Mouse (Mus musculus): Measurements from ENCODE around the gene Spryd7. TPM values are rescaled to one million over a fixed set of nuclear protein-coding genes. Genes with fewer than 3 reads are reported as not detected.

Spryd7 gene
- polyA plus RNA-seq, 1 experiment from 2014 or later, result 7.0 TPM

DNA sequence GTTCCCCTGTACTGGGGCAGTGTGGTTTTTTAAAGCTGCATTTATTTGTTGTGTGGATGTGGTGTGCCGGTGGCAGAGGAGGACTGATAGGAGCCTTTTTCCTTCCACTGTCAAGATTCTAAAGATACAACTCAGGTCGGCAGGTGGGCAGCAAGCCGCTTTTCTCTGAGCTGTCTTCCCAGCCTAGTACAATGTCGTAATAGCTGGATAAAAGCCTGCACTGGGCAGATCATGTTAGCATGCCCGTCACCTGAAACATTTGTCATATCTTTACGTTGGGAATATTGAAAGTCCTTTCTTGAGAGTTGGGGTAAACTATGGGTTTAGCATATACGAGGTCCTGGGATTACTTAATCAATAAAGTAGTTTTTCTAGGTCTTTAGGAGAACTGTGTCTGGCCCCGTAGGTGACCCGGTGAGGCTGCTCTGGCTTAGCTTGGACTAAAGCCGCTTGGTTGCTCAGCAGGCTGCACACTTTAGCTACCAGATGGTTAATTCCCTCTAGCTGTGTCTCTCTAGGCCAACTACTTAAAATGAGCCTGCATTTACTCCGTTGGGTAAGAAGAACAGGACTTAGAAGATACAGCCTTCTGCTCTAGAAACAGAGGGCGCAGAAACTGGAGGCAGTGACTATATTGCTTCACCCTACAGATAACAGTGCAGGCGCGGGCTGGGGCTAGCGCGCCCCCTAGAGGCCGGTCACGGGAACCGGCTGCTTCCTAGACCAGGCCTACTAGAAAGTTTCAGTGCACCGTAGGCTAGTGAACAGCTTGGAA is 58.8 kb downstream of the Spryd7 start:
- no peak overlapping the region for H3K4me2 ChIP-seq (ENCODE audit: low read depth, low read length)
- 38% methylated on average over 20 of the region's 20 CpGs for WGBS (ENCODE audit: insufficient replicate concordance)

DNA sequence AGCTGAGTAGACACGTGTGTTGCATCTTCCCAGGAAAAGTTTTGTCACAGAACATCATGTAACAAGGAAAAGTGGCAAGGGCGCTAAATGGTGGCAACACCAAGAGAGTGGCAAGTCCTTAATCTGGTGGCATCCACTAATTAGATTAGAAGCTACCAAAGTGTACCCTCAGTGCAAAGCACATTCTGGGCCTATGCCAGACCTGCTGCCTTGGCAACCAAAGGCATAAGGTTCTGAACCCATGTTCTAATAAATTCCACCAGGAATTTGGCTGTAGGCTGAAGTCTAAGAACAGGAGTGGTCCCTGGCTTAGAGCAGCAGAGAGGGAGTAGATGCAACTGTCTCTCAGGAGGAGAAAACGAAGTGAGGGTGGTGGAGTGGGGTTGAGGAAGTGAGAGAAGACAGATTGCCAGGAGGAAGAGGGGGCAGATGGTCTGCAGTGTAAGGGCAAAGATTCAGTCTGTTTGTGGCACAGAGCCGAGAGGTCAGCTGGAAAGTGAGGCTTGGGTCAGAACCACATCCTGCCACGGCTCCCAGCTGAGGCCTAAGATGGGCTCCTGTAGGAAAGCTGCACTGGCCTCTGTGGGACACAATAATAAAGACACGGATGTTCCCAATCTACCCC is 63.1 kb downstream of the Spryd7 start:
- Histone ChIP-seq H3K4me3 (ENCODE audit: low read depth, low read length) (no peak overlapping the region), H3K36me3 (replicated peaks; ENCODE audit: insufficient read depth, low read length) (no peaks in the 10 kb centered on the region), H3K27me3 (ENCODE audit: insufficient read depth, low read length) (no peaks in the 10 kb centered on the region), H3K9ac (replicated peaks) (no peak overlapping the region), H3K27ac (ENCODE audit: low read depth) (no peak overlapping the region), H3K4me2 (ENCODE audit: low read depth, low read length) (no peak overlapping the region), H3K9me3 (ENCODE audit: low read length) (no peaks in the 10 kb centered on the region), H3K4me1 (ENCODE audit: insufficient read depth) (no peaks in the 10 kb centered on the region)
- 50% methylated on average over 6 of the region's 6 CpGs for WGBS (ENCODE audit: insufficient replicate concordance)
- DNase-seq (no peak), ATAC-seq (no peak)
- no peak for TF ChIP-seq EP300 (IDR thresholded peaks at IDR 0.05; ENCODE audit: low read depth)
- no peak for TF ChIP-seq CTCF (IDR thresholded peaks at IDR 0.05; ENCODE audit: low read depth)

More for the DNA sequence above, 58.8 kb downstream of the Spryd7 start:
- no peaks in the 10 kb centered on the region for H3K27me3 ChIP-seq (ENCODE audit: insufficient read depth, low read length)
- DNase-seq (peak; percentile 87), ATAC-seq (peak; percentile 91)
- TF ChIP-seq CTCF (IDR thresholded peaks at IDR 0.05; ENCODE audit: low read depth) (peak; percentile 96), EP300 (IDR thresholded peaks at IDR 0.05; ENCODE audit: low read depth) (no peak)
- no peaks in the 10 kb centered on the region for H3K36me3 ChIP-seq (replicated peaks; ENCODE audit: insufficient read depth, low read length)
- H3K27ac ChIP-seq (ENCODE audit: low read depth), result no peak overlapping the region
- H3K9ac ChIP-seq (replicated peaks), result no peak overlapping the region
- no peaks in the 10 kb centered on the region for H3K4me1 ChIP-seq (ENCODE audit: insufficient read depth)
- H3K4me3 ChIP-seq (ENCODE audit: low read depth, low read length), result no peak overlapping the region
- no peaks in the 10 kb centered on the region for H3K9me3 ChIP-seq (ENCODE audit: low read length)

Other genes with a start within 250 kb of the Spryd7 start
- gene Arl11, start 247.1 kb downstream of the Spryd7 start, polyA plus RNA-seq (2015; fragmentation: Nextera tagmentation; extraction: Ambion mirVana), result 2.8 and 3.0 TPM in 2 replicates
- gene Ebpl, start 196.4 kb downstream of the Spryd7 start, polyA plus RNA-seq (2015; fragmentation: Nextera tagmentation; extraction: Ambion mirVana), result 13.3 and 13.8 TPM in 2 replicates
- gene Kpna3, start 117.0 kb downstream of the Spryd7 start, polyA plus RNA-seq (2015; fragmentation: Nextera tagmentation; extraction: Ambion mirVana), result 12.6 and 14.4 TPM in 2 replicates
- gene Trim13, start 41.4 kb upstream of the Spryd7 start, polyA plus RNA-seq (2015; fragmentation: Nextera tagmentation; extraction: Ambion mirVana), result 3.6 and 4.3 TPM in 2 replicates
- gene Kcnrg, start 50.6 kb upstream of the Spryd7 start, polyA plus RNA-seq (2015; fragmentation: Nextera tagmentation; extraction: Ambion mirVana), result 0.08 and 0.09 TPM in 2 replicates